ENCODE assay signal across 10 mouse cellular contexts in the genomic region with DNA sequence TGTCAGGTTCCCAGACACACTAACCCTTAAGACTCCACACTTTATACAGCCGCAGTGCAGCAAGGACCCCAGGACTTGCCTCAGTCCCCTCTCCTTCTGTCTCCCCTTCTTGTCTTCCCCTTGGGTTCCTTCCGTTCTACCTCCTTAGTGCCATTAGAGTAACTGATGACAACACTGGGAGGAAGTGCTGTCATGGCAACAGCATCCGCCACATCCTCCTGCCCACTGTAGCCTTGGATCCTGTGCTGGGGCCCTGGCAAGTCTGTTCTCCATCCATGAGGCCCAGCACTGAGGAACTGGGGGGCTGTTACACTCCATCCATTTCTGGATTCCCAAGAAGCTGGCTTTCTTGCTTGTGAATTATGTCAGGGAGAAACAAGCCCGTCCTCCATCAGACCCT. TPM values are rescaled to one million over a fixed set of nuclear protein-coding genes. Genes with fewer than 3 reads are reported as not detected.
DNase-seq lines count a peak whose midpoint lies in the region; ATAC-seq and TF ChIP-seq lines count a peak whose summit lies in the region.
"Had no signal": no experiment of that assay in that cellular context is flagged by ENCODE, and none has a peak within 500 bp of the region (broad histone marks: within the 10 kb centered on the region; RNA-seq: fewer than 3 reads in every experiment).

No protein-coding gene starts in this region.

- DNase-seq in left cerebral cortex, adult 2 months (ENCODE audit: extremely low spot score in 1 of 2, low spot score in 2 of 2): no peak
- DNase-seq in left cerebral cortex, adult 9 months (ENCODE audit: low spot score in 2 of 2): no peak
- peak; percentile 48 to 74 for DNase-seq in CD8-positive naive resting alpha-beta T cell, adult 2 months (ENCODE audit: low read depth in 2 of 2, low spot score in 2 of 2)
- no peak for DNase-seq in adrenal gland, adult 18-20 months (ENCODE audit: low spot score in 2 of 2)
- no peak for DNase-seq in layer of hippocampus, adult 9-11 months
- DNase-seq: cerebellum, adult 9-11 months; heart, postnatal 36 days had no signal

- no peak for TF ChIP-seq CTCF in left cerebral cortex, adult 2 months (IDR thresholded peaks at IDR 0.05)
- TF ChIP-seq CTCF in olfactory bulb, adult 2 months (IDR thresholded peaks at IDR 0.05; ENCODE audit: insufficient read depth, low read depth, low read length): no peak

- peak; percentile 75 for ATAC-seq in granulocyte monocyte progenitor cell, adult 5-6 weeks (replicated peaks; ENCODE audit: poor library complexity, severe bottlenecking)
- ATAC-seq: forebrain, embryonic 13.5 days had no signal

- H3K4me3 ChIP-seq in left cerebral cortex, adult 2 months: no peak overlapping the region
- peak overlapping the region; percentile 12 for H3K4me3 ChIP-seq in olfactory bulb, adult 2 months (ENCODE audit: insufficient read depth, low read depth, low read length)
- H3K4me3 ChIP-seq: forebrain, embryonic 13.5 days had no signal

- intact Hi-C loops in left cerebral cortex, adult 2 months (cut with DNase I): no loop called here

- H3K4me1 ChIP-seq in olfactory bulb, adult 2 months (ENCODE audit: control insufficient read depth, insufficient read depth, low read length): peaks cover 35% of the 10 kb centered on the region

- no peak for TF ChIP-seq POLR2A in olfactory bulb, adult 2 months (IDR thresholded peaks at IDR 0.05; ENCODE audit: insufficient read depth, low read depth, low read length)

- 31% methylated on average over 4 of the region's 4 CpGs for WGBS in olfactory bulb, adult 2 months

- H3K27ac ChIP-seq in left cerebral cortex, adult 2 months: peak overlapping the region; percentile 96
- H3K27ac ChIP-seq in olfactory bulb, adult 2 months (ENCODE audit: insufficient read depth, low read depth, low read length): peak overlapping the region; percentile 48
- H3K27ac ChIP-seq: forebrain, embryonic 13.5 days had no signal

RNA-seq across cellular contexts. Expression of a gene that starts 1.0 kb away (rescaled TPM):
- total RNA-seq in left cerebral cortex, adult 2 months (2021): 100 to 1,000 TPM; 627 to 694 TPM
- 26.3 and 27.2 TPM in 2 replicates for total RNA-seq in granulocyte monocyte progenitor cell, adult 5-6 weeks (2014; fragmentation: Nextera tagmentation)
- total RNA-seq in granulocyte monocyte progenitor cell, adult 5-6 weeks (2017): 18.8 and 34.4 TPM in 2 replicates
- polyA plus RNA-seq in olfactory bulb, adult 2 months (2012; ENCODE audit: insufficient read depth, insufficient read length, low replicate concordance, missing spikeins): 219 TPM in 1 of 2 replicates, not detected in the other
- 1 to 10 TPM; 3.1 to 3.2 TPM for total RNA-seq in adrenal gland, adult 18-20 months (2021)

RNA-seq across cellular contexts. Expression of a gene that starts 6.0 kb away (rescaled TPM):
- total RNA-seq in left cerebral cortex, adult 2 months (2021): 10 to 100 TPM; 63.7 to 64.4 TPM
- 92.4 and 102 TPM in 2 replicates for total RNA-seq in granulocyte monocyte progenitor cell, adult 5-6 weeks (2014; fragmentation: Nextera tagmentation)
- total RNA-seq in granulocyte monocyte progenitor cell, adult 5-6 weeks (2017): 82.5 and 82.6 TPM in 2 replicates
- polyA plus RNA-seq in olfactory bulb, adult 2 months (2012; ENCODE audit: insufficient read depth, insufficient read length, low replicate concordance, missing spikeins): not detected in 2 replicates
- total RNA-seq in adrenal gland, adult 18-20 months (2021): 100 to 1,000 TPM; 106 to 107 TPM

RNA-seq across cellular contexts. Expression of a gene that starts 12.7 kb away (rescaled TPM):
- 10 to 100 TPM; 74.4 to 75.2 TPM for total RNA-seq in left cerebral cortex, adult 2 months (2021)
- total RNA-seq in granulocyte monocyte progenitor cell, adult 5-6 weeks (2014; fragmentation: Nextera tagmentation): 721 and 802 TPM in 2 replicates
- total RNA-seq in granulocyte monocyte progenitor cell, adult 5-6 weeks (2017): 568 and 716 TPM in 2 replicates
- polyA plus RNA-seq in olfactory bulb, adult 2 months (2012; ENCODE audit: insufficient read depth, insufficient read length, low replicate concordance, missing spikeins): not detected in 2 replicates
- total RNA-seq in adrenal gland, adult 18-20 months (2021): 100 to 1,000 TPM; 138 to 172 TPM

RNA-seq across cellular contexts. Expression of a gene that starts 16.1 kb away (rescaled TPM):
- total RNA-seq in left cerebral cortex, adult 2 months (2021): 10 to 100 TPM; 18.1 to 22.5 TPM
- not detected in 2 replicates for total RNA-seq in granulocyte monocyte progenitor cell, adult 5-6 weeks (2014; fragmentation: Nextera tagmentation)
- not detected in 2 replicates for total RNA-seq in granulocyte monocyte progenitor cell, adult 5-6 weeks (2017)
- polyA plus RNA-seq in olfactory bulb, adult 2 months (2012; ENCODE audit: insufficient read depth, insufficient read length, low replicate concordance, missing spikeins): not detected in 2 replicates
- total RNA-seq in adrenal gland, adult 18-20 months (2021): 1 to 10 TPM; 6.3 to 6.8 TPM

RNA-seq across cellular contexts. Expression of a gene that starts 28.0 kb away (rescaled TPM):
- total RNA-seq in left cerebral cortex, adult 2 months (2021): under 1 TPM; 0.36 to 0.77 TPM
- 0.45 TPM in 1 of 2 replicates, not detected in the other for total RNA-seq in granulocyte monocyte progenitor cell, adult 5-6 weeks (2014; fragmentation: Nextera tagmentation)
- 0.69 TPM in 1 of 2 replicates, not detected in the other for total RNA-seq in granulocyte monocyte progenitor cell, adult 5-6 weeks (2017)
- not detected in 2 replicates for polyA plus RNA-seq in olfactory bulb, adult 2 months (2012; ENCODE audit: insufficient read depth, insufficient read length, low replicate concordance, missing spikeins)
- total RNA-seq in adrenal gland, adult 18-20 months (2021): under 1 TPM; 0.42 to 0.56 TPM

Comparison
In these comparisons a context has a peak if more than half of its experiments do, and no peak if none do; other contexts are left out.
1. DNase-seq: peak in CD8-positive naive resting alpha-beta T cell, adult 2 months (2 of 2); none in left cerebral cortex, adult 2 months (0 of 2), left cerebral cortex, adult 9 months (0 of 2), adrenal gland, adult 18-20 months (0 of 2) and layer of hippocampus, adult 9-11 months (single experiment).
2. RNA of a gene that starts 1.0 kb away (total RNA-seq): 627 to 694 TPM in left cerebral cortex, adult 2 months; 18.8 to 34.4 TPM in granulocyte monocyte progenitor cell, adult 5-6 weeks and 3.1 to 3.2 TPM in adrenal gland, adult 18-20 months; every median in the first group is over 10 times any median in the second.